Mouse (Mus musculus) lung, postnatal 36 days (tissue): ENCODE data around the gene Dynlt1a.
"Not testable (repeated sequence)": the region's sequence is repeated elsewhere in the genome, so short reads cannot be mapped to it uniquely, and the experiment has no call there.

Source experiments
- DNase-seq: peaks from one replicate; pipeline ENCODE4 v3.0.0; 2022; ENCODE audit warnings: mixed read lengths

The Dynlt1a gene

DNA sequence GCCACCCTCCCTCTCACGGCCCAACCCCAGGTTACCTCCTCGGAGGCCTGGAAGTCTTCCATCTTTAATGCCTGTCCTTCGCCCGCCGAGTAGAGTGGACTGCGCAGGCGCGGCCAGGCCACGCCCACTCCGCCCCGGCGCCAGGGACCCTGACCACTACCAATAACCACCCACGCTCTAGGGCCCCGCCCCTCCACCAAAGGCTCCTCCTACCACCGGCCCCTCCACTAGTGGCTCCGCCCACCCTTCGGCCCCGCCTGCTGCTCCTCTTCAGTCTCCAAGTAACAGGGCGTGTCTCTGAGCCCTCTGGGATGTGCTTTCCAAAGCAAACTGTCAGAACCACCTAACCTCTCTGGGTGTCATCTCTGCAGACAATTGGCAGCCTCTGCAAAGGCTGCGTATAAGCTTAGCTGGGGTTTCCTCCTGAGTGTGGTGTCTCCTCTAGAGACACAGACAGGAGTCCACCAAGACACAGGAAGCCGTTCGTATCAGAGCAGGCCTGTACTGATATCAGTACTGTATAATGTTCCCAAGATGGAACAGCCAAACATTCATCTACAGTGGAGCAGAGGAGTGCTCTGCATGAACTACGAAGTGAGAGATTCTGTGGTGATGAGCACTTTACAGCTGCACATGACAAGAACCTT lies at the start of gene Dynlt1a:
Dynlt1a (minus strand) TSS at position 162 of the 647 bp plus-strand sequence.
- DNase-seq: peak; percentile 98

DNA sequence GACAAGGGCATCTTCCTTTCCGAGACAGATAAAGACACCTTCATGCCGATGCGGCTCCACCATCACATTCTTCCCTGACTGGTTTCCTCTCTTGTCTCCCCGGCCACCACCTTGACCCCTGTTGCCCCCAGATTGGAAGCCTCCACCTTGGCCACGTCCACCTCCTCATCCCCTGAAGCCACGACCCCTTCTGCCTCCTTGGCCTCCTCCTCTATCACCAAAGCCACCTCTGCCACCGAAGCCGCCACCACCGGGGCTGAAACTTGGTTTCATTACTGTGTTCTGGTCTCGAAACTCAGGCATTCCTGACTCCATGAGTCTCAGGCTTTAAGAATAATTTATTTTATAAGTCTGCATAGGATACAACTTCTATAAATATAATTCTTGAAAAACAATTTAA lies 38.0 kb upstream of the Dynlt1a start:
- DNase-seq: not testable (repeated sequence)

DNA sequence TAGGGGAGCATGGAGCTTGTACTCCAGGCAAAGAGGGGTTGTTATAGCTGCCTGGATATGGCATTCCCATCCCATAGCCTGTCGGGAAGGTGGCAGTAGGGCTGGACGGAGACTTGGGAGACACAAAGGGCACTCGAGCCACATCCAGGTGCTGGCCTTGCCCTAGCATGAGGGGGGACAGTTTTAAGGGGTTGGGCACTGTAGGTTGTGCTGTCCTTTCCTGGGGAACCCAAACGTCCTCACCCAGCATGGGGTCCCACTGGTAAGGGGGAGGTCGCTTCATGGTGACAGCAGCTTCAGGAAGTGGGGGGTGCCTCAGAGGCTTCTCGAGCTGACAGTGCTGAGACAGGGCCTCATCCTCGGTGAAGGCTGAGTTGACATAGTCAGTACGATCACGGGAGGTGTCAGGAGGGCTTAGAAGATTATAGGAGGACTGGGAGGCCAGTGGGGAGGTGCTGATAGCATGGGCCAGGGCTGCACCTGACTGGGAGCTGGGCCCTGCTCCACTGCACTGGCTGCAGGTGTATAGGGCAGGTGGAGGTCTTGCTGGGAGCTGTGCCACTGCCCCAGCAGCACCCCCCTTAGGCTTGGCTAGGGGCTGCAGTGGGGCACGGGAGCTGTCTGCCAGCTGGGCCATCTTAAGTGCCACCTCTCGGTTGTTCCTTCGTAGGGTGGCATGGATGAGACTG lies 25.4 kb upstream of the Dynlt1a start:
- not testable (repeated sequence) for DNase-seq

DNA sequence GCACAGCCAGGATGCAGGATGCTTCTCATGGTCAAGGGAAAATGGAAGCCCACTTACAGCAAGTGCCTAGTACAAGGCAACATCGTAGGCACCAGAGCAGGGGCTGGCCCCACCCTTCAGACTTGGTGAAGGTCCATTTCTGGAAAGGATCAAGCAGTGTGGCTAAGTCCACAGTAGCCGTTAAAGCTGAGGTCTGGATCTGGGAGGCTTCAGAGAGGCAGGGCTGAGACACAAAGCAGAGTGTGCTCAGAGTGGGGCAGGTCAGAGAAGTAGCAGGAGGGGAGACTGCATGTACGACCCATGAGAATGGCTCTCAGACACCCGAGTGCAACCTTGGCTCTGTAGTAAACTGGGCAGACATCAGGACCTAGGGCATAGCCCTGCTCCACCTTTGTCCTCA lies 11.7 kb upstream of the Dynlt1a start:
- DNase-seq: not testable (repeated sequence)

DNA sequence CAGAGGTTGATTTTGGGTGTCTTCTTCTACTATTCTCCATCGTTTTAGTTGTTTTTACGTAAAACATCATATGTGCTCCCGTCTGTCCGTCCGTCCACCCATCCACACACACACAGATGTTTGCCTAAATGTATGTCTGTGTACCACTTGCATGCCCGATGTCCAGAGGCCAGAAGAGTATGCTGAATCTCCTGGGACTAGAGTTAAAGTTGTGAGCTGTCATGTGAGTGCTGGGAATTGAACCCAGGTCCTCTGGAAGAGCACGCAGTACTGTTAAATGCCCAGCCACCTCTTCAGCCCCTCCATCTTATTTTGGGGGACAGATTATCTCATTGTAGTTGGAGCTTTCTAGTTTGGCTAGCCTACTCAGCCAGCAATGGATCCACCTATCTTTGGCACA lies 10.3 kb upstream of the Dynlt1a start:
- not testable (repeated sequence) for DNase-seq

DNA sequence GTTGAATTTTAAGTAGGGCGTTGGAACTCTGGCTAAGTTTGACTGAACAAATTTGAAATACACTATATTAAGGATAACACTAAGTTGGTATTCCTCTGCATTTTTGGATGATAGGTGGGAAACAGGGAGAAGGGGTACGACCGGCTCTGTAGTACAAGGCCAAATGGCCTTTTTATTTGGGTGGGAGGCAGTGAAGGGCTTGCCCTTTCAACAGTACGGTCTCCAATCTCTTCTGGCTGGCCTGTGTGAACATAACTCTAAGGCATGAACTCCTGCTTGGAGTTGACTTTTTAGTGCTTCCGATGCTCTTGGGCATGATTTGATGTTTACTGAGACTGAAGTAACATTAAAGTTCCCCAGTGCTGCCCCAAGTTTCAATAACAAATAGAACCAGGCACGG lies 8.2 kb upstream of the Dynlt1a start:
- not testable (repeated sequence) for DNase-seq

DNA sequence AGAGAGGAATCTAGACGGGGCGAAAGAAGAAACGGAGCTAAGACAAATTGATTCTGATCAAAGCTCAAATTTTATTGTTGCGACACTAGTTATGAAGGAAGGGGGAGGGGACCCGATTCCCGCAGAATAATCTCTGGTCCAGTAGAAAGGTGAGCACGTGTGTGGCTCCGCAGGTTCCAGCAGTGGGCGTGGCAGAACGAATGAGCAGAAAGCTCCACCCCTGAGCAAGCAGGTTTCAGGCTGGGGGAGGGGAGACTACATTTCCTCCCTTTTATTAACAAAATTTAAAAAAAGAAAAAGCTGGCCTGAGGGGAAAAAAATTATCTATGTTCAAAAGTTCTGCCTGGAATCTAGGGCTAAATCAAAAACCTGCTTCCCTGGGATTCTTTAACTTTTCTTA lies 7.7 kb upstream of the Dynlt1a start:
- not testable (repeated sequence) for DNase-seq

DNA sequence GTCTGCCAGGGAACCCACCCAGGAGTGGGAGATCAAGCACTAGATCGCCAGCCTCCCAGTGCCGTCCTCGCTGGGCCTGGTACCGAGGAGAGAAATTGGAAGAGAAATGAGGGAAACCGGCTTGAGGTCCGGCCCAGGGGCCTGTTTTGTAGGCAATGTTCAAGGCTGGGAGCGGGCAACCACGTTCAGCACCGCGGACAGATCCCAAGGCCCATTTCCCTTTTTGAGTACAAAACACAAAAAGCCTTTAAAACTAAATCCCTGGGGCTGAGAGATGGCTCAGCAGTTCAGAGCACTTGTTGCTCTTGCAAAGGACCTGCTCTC lies 4.4 kb upstream of the Dynlt1a start:
- DNase-seq: not testable (repeated sequence)

DNA sequence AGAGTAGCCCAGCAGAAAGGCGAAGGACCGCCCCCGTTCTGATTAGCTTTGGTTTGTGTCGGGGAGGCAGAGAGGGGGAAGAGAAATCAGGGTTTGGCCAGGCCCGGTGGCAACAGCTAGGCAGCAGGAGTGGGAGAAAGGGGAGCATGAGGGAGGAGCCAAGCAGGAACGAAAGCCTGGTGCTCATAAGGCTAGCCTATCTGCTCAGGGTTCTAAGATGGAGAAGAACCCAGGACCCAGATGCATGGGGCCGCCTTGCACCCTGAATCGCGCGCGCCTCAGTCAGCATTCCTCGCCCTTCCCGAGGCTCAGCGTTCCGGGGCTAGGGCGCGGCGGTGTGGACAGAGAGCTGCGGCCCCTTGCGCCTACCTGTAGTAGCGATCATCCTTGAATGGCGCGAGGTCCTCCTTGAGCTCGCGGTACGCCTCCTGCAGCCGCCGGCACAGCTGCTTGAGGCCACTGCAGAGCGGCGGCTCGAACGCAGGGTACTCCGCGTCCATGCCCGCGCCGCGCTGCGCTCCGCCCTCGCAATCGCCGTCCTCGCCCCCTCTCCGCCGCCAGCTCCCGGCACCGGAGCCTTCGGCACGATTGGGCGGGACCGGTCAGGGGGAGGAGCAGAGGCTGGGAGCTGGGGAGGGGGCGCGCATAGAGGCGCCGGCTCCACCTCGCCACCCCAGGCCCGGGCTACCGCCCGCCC lies 3.9 kb upstream of the Dynlt1a start:
- not testable (repeated sequence) for DNase-seq

DNA sequence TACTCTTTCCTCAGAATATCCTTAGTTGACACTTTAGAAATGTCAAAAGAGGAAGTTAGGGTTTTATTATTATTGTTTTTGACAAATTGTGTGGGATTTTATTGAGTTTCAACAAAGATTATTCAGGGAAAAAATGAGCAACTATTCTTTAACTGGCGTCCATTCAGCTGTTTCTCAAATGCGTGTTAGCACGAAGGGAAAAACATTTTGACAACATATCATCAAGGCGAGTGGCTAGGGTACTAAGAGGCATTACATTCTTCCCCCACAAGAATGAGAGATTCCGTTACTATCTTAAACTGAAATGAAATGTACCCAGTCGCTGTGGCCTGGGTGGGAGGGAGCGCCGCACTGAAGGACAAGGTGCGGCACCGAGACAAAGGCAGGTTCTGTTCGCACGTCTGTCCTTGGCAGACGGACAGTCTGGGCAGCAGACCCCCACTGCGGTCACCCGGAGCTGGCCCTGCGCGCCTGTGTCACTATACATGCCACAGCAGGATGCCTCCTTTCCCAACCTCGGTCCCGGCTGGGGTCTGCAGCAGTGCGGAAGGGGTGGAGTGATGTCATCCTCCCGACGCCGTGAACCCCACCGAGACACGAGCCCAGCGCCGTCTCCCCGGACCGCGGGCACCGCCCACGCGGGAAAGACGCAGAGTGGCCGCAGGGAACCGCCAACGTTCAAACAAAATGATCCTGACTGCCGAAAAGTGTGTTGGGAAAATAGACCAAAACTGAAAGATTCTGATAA lies 747 bp downstream of the Dynlt1a start:
- DNase-seq: peak; percentile 65

DNA sequence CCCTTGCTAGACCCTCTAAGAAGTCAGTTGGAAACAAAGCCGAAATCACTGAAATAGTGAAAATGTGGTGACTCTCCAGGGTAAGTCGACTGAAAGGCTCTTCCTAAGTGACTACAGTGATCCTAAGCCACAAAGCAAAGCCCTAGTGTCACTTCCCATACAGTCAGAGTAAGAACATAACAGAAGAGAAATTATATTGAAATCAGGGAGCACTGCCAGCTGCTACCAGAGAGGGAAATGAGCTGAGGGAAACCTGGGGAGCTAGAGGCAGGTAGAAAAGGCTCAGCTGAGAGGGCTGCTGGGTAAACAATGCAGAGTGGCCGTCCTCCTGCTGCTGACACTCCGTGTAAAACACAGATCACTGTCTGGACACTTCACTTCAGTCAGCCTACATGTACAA lies 1.6 kb downstream of the Dynlt1a start:
- peak; percentile 35 for DNase-seq

DNA sequence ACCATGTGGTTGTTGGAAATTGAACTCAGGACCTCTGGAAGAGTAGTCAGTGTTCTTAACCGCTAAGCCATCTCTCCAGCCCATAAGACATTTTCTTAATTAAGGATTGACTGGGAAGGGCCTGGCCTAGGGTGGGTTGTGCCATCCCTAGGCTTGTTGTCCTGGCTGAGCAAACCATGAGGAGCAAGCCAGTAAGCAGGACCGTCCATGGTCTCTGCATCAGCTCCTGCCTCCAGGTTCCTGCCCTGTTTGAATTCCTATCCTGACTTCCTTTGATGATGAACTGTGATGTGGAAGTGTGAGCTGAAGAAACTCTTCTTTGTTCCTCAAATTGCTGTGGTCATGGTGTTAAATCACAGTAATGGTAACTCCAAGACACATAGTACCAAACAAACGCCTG lies 2.8 kb downstream of the Dynlt1a start:
- not testable (repeated sequence) for DNase-seq

DNA sequence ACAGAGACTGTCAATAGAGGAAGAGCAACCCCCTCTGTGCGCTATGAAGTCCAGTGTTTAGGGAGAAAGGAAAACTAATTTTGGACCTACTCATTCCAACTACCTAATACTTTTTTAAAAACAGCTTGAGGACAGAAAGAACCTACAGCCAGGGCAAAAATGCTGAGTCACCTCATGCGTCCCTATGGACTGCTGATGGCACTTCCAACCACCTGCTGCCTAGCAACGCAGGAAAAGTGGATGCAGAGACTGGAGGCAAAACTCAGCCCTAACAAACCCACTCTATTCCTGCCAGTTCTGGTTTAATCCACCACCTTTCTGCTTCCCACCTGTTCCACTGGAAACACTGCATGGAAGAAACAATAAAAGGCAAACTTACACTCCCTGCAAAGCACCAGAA lies 4.5 kb downstream of the Dynlt1a start:
- DNase-seq: not testable (repeated sequence)

DNA sequence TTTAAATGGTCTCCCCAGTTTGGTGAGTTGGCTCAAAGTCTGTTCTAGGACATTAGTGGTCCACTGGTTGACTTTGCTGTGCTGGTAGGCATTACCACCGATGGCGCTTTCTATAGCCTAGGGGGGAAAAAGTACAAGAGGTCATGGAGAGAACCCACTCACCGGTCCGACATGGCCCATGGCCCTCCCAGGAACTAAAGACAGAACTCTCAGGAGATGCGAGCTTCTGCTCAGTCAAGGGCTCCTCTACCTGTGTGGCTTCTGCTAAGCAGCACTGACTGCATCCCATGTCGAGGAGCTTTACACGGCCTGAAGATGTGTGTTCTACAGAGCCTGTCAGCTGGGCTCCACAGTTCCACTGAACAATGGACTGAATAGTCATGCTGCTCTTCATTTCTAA lies 5.6 kb downstream of the Dynlt1a start:
- not testable (repeated sequence) for DNase-seq

DNA sequence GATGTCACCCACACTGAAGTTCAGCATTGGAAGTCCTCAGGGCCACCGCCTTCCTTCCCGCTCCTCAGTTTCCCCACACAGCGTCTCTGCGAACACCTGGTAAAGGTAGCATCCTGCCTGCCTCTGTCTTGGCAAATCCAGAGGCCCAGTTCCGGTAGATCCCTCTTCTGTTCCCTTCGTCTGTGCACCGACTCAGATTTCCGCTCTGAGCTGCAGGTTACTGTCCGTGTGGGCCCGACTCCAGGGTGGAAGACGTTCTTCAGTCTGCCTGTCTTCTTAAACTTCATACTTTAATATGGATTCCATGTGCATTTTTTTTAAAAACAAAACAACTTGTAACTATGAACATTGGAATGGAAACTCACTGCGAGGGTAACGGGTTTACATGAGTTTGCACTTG lies 10.8 kb downstream of the Dynlt1a start:
- DNase-seq: not testable (repeated sequence)

DNA sequence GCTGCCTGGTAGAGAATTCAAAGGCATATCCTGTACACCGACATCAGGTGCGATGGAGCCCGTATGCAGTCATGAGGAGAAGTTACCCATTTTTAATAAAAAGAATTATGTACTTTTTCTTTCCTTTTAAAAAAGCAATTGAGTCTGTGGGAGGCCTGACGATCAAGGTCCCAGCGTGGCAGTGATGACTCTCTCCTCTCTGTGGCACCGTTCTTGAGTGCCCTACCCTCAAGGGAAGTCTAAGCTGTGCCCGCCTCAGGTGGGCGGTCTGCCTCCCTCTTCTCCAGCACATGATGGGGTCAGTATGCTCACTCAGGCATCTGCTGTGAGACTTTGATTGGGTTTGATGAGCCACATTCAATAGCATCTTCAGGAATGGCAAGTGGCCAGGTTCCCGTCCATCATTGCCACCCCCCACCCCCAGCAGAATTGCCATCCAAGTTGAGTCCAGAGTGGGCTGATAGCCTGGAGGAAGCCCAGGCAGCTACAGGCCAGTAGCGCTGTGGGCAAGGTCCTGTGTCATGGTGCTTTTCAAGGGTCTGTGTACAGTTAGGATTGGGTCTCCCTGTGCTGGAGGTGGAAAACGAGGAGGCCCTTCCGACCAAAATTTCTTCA lies 11.5 kb downstream of the Dynlt1a start:
- not testable (repeated sequence) for DNase-seq

DNA sequence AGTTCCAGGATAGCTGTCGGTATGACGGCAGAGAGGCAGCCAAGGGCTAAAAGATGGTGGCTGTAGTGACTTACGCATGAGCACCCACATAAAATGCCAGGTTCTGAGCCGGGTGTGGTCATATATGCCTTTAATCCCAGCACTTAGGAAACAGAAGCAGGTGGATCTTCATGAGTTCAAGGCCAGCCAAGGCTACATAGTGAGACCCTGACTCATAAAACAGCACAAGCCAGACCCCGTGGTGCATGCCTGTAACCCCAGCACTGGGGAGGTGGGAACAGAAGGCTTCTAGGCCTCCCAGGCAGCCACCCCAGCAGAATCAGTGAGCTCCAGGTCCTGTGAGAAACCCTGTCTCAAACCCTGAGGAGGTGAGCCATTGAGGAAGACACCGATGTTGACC lies 12.4 kb downstream of the Dynlt1a start:
- not testable (repeated sequence) for DNase-seq

DNA sequence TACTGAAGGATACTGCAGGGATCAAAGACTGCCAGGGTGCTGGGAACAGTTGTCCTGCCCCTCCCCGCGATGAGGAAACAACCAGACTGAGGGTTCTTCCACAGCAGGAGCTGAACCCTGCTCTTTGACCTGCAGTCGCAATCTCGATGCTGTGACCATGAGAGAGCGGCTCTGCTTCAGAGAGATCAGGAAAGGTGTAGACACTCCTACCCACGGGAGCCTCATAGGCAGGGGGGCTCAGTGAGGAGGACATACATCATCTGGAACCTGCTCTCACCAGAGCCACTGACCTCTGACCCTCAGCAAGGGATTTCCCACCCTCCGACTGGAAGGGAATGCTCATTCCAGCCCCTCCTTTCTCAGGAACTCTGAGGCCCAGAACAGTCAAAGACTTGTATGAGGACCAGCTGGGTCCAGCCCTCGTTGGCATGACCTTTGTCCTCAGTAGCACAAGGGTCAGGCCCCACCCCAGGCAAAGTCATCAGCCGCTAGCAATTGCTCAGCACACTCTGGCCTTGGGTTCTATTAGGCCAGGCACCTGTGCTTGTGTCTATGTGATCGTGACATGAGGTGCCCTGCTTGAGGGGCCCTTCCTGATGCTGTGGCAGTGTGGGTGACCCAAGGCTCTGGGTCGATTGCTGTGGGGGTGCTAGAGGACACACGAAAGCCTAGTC lies 17.0 kb downstream of the Dynlt1a start:
- DNase-seq: not testable (repeated sequence)

DNA sequence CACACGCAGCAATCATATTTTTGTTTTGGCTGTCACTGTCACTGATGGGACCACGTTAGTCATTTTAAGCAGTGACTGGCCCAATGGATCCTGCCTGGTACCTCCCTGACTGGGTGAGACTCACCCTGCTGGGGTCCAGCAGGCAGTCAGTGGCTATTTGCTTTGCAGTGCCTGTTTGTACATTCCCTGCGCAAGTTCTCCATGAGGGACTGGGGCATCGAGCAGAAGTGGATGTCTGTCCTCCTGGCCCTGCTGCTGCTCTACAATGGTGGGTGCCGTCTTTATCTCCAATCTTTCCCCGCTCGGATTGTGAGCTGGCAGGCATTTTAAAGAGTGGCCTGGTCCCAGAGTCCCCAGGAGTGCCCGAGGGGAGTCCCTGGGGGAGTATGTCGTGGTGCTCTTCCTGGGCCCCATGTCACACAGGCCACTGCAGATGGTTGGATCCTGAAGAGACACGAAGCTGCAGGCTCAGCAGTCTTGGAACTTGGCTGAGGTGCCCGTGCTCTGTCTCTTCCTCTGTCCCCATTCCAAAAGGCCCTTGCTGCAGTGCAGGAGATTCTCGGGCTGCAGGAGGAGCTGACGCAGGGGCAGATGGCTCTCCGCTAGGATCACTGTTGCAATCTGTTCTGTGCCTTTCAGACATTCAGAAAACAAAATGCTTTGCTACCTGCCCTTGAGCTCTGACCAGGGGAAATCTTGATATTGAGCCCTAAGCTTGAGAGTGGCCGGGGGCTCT lies 20.1 kb downstream of the Dynlt1a start:
- not testable (repeated sequence) for DNase-seq

DNA sequence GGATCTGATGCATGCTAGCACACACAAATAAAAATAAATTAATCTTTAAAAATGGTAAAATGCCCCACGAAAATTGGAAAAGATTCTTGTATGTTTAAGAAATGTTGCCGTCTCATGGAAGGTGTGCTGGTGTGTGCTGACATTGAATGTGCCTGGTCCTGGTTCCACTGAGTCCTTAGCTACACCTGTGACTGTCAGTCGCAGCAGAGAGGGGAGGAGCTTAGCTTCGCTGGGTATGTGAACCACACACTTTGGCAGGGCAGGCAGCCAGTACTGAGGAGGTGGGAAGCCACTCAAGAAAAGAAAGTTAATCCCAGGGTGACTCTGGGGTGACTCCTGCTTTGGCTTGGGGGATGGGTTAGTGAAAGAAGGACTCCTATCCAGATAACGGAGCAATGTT lies 23.4 kb downstream of the Dynlt1a start:
- not testable (repeated sequence) for DNase-seq

DNA sequence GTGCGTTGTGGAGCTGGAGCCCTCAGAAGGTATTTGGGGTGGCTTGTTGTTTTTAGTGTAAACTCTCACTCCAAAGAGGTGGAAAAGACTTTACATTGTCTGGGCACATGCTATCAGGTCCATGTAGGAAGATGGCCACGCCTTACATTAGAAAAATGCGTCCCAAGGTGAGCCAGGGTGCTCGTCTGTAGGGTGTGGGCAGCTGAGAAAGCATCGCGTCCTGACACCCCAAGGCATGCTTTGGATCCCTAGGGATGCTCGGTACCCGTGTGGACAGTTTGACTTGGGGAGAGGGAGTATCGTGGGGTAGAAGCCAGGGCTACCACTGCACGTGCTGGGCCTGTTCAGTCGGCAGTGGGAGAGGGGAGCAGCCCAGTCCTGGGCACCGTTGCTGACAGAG lies 28.3 kb downstream of the Dynlt1a start:
- DNase-seq: not testable (repeated sequence)
